Mouse (Mus musculus) B cell, adult (primary cell): Measurements from ENCODE around the gene Olfr50. TPM values are rescaled to one million over a fixed set of nuclear protein-coding genes. Genes with fewer than 3 reads are reported as not detected.

Experiments
- total RNA-seq: library from RNA; stranded (reverse); gene quantifications from 4 replicates; pipeline ENCODE4 v1.2.4, GENCODE M21; 2023; ENCODE audit not compliant: inconsistent age

The Olfr50 gene
- total RNA-seq: not detected in 4 replicates

GRCm38 (mm10) chr2:36790238-36790637 lies at the start of gene Olfr50:
Gene Olfr50, plus strand, starts transcription at chr2:36790538.

GRCm38 (mm10) chr2:36783976-36784375 lies 6.4 kb upstream of the Olfr50 start, which contains the start of gene Olfr348:
Gene Olfr348, plus strand, starts transcription at chr2:36784276.

GRCm38 (mm10) chr2:36816932-36817331 lies 26.6 kb downstream of the Olfr50 start, which contains the start of gene Olfr3:
Gene Olfr3, minus strand, starts transcription at chr2:36817032.

GRCm38 (mm10) chr2:36846010-36846409 lies 55.7 kb downstream of the Olfr50 start, which contains the start of gene Olfr350:
Gene Olfr350, plus strand, starts transcription at chr2:36846310.

Other genes with a start within 250 kb of the Olfr50 start
- 0.06 TPM in 1 of 4 replicates, not detected in the others for gene Olfr344, start 223.9 kb upstream of the Olfr50 start, total RNA-seq
- not detected in 4 replicates for gene Olfr345, start 150.5 kb upstream of the Olfr50 start, total RNA-seq
- not detected in 4 replicates for gene Olfr346, start 104.8 kb upstream of the Olfr50 start, total RNA-seq
- not detected in 4 replicates for gene Olfr347, start 58.6 kb upstream of the Olfr50 start, total RNA-seq
- not detected in 4 replicates for gene Olfr348, start 6.3 kb upstream of the Olfr50 start, total RNA-seq
- not detected in 4 replicates for gene Olfr3, start 26.5 kb downstream of the Olfr50 start, total RNA-seq
- gene Olfr350, start 55.8 kb downstream of the Olfr50 start, total RNA-seq: not detected in 4 replicates
- not detected in 4 replicates for gene Olfr351, start 72.1 kb downstream of the Olfr50 start, total RNA-seq
- not detected in 4 replicates for gene Olfr352, start 77.9 kb downstream of the Olfr50 start, total RNA-seq
- not detected in 4 replicates for gene Olfr353, start 102.4 kb downstream of the Olfr50 start, total RNA-seq
- not detected in 4 replicates for gene Olfr354, start 115.1 kb downstream of the Olfr50 start, total RNA-seq
- gene Olfr355, start 138.4 kb downstream of the Olfr50 start, total RNA-seq: not detected in 4 replicates
- gene Olfr356, start 146.6 kb downstream of the Olfr50 start, total RNA-seq: not detected in 4 replicates
- gene Olfr357, start 203.3 kb downstream of the Olfr50 start, total RNA-seq: not detected in 4 replicates
- not detected in 4 replicates for gene Olfr358, start 218.8 kb downstream of the Olfr50 start, total RNA-seq